Mouse (Mus musculus) liver, embryonic 16.5 days (tissue): ENCODE data around the gene Smagp. TPM values are rescaled to one million over a fixed set of nuclear protein-coding genes. Genes with fewer than 3 reads are reported as not detected.
"Not testable (repeated sequence)": the region's sequence is repeated elsewhere in the genome, so short reads cannot be mapped to it uniquely, and the experiment has no call there.

Experiments
- ATAC-seq: fragments of 200-750 bp; cut with Nextera tagmentation; 2 replicates; pipeline ENCODE4 v1.8.0; 2017; ENCODE audit warnings: low read depth, mild to moderate bottlenecking, moderate number of reproducible peaks, moderate library complexity
- H3K27ac ChIP-seq: fragments of 300-500 bp; sonication (generic); 2 replicates; pipeline ENCODE4 v1.5.1; 2014; ENCODE audit warnings: mild to moderate bottlenecking, low read length
- H3K27me3 ChIP-seq: fragments of 300-500 bp; sonication (generic); 2 replicates; pipeline ENCODE4 v1.6.1; 2014; ENCODE audit warnings: low read depth, low read length, mixed read lengths; ENCODE audit not compliant: control insufficient read depth, insufficient read depth
- H3K36me3 ChIP-seq: fragments of 300-500 bp; sonication (generic); 2 replicates; pipeline ENCODE4 v1.6.1; 2014; ENCODE audit warnings: mild to moderate bottlenecking; ENCODE audit not compliant: control insufficient read depth, insufficient read depth
- H3K4me1 ChIP-seq: fragments of 300-500 bp; sonication (generic); 2 replicates; pipeline ENCODE4 v1.6.1; 2014; ENCODE audit warnings: low read depth, low read length, mixed read lengths; ENCODE audit not compliant: control insufficient read depth
- H3K4me2 ChIP-seq: fragments of 300-500 bp; sonication (generic); 2 replicates; pipeline ENCODE4 v1.6.1; 2014; ENCODE audit warnings: low read depth, low read length, mixed read lengths
- H3K4me3 ChIP-seq: fragments of 300-500 bp; sonication (generic); 2 replicates; pipeline ENCODE4 v1.5.1; 2014; ENCODE audit warnings: low read depth, mild to moderate bottlenecking, low read length
- H3K9ac ChIP-seq: fragments of 300-500 bp; sonication (generic); 2 replicates; pipeline ENCODE4 v1.6.1; 2014; ENCODE audit warnings: low read depth, low read length
- H3K9me3 ChIP-seq: fragments of 300-500 bp; sonication (generic); replicated peaks from 2 replicates; pipeline ENCODE4 v1.6.1; 2016; ENCODE audit warnings: low read length; ENCODE audit not compliant: control insufficient read depth
- WGBS: fragments of 180-500 bp; shearing (Covaris S2); extraction: QIAGEN DNeasy Blood & Tissue Kit; methylation state at CpG from one replicate; pipeline ENCODE4 v1.1.7; 2014; ENCODE audit not compliant: insufficient replicate concordance; 5-methylcytosine and 5-hydroxymethylcytosine counted together
- polyA plus RNA-seq: library from polyadenylated mRNA; unstranded; fragments of >200 nt; fragmentation: Nextera tagmentation; extraction: Ambion mirVana; gene quantifications from 2 replicates; pipeline ENCODE4 v1.2.1, GENCODE M21; 2015

The Smagp gene
- polyA plus RNA-seq, 1 experiment from 2014 or later, result 9.3 TPM

GRCm38 (mm10) chr15:100614218-100614995 is 22.3 kb downstream of the Smagp start:
- Histone ChIP-seq H3K4me3 (peak overlapping the region; percentile 70), H3K27me3 (no peaks in the 10 kb centered on the region; the same call in 1 of the 2 replicates), H3K4me2 (peak overlapping the region; percentile 92), H3K36me3 (peaks cover 26% of the 10 kb centered on the region), H3K9ac (peak overlapping the region; percentile 77), H3K9me3 (no peaks in the 10 kb centered on the region), H3K27ac (peak overlapping the region; percentile 90), H3K4me1 (peaks cover 24% of the 10 kb centered on the region)
- ATAC-seq, result peak; percentile 45
- WGBS, result 12% methylated on average over 43 of the region's 43 CpGs

DNA sequence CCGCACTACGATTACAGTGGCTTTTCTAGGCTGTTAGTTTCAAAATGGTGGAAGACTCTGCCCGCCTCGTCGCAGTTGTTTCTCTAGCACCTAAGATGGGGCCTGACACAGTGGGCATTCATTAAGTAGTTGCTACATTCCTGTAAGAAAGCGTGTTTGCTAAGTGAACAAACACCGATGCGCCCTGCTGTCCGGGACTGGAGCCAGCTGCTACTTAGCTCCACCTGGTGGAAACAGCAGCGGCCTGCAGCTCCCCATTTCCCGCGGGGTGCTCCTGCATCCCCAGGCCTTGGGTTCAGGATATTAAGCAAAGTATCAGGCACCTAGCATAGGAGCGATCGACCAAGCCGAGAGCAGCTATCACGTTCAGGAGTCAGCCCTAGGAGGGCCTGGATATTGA is 23.2 kb downstream of the Smagp start:
- Histone ChIP-seq H3K4me2 (peak overlapping the region; percentile 92), H3K4me1 (peaks cover 24% of the 10 kb centered on the region), H3K9me3 (no peaks in the 10 kb centered on the region), H3K9ac (peak overlapping the region; percentile 26; the same call in 1 of the 2 replicates), H3K27me3 (no peaks in the 10 kb centered on the region; the same call in 1 of the 2 replicates), H3K27ac (no peak overlapping the region), H3K36me3 (peaks cover 17% of the 10 kb centered on the region), H3K4me3 (peak overlapping the region; percentile 30; the same call in 1 of the 2 replicates)
- no peak for ATAC-seq
- WGBS, result 12% methylated on average over 16 of the region's 16 CpGs

DNA sequence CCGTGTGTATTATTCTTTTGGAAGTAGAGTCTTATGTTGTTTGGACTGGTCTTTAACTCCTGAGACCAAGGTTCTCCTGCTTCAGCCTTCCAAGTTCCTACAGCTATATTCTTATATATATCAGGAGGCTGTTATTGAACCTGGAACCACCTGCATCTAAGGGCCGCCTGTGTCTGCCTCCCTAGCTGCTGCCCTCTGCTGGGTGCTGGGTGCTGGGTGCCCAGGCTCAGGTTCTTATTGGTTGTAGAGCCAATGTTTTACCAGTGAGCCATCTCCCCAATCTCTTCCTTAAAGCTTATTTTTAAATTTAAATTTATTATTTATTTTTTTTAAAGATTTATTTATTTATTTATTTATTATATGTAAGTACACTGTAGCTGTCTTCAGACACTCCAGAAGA is 24.3 kb downstream of the Smagp start:
- peaks cover 24% of the 10 kb centered on the region for H3K4me1 ChIP-seq
- no peaks in the 10 kb centered on the region; the same call in 1 of the 2 replicates for H3K27me3 ChIP-seq
- no peak overlapping the region for H3K27ac ChIP-seq
- H3K9me3 ChIP-seq, result no peaks in the 10 kb centered on the region
- ATAC-seq, result no peak
- H3K9ac ChIP-seq, result no peak overlapping the region
- H3K4me2 ChIP-seq, result no peak overlapping the region
- WGBS, result 49% methylated on average over 2 of the region's 2 CpGs
- peaks cover 6% of the 10 kb centered on the region for H3K36me3 ChIP-seq
- H3K4me3 ChIP-seq, result no peak overlapping the region

- no peak overlapping the region for H3K9ac ChIP-seq
- H3K27me3 ChIP-seq, result no peaks in the 10 kb centered on the region; the same call in 1 of the 2 replicates
- peaks cover 22% of the 10 kb centered on the region for H3K4me1 ChIP-seq
- H3K9me3 ChIP-seq, result no peaks in the 10 kb centered on the region
- WGBS, result 55% methylated on average over 7 of the region's 7 CpGs
- no peak overlapping the region for H3K4me2 ChIP-seq
- peaks cover 3% of the 10 kb centered on the region; the same call in 1 of the 2 replicates for H3K36me3 ChIP-seq
- H3K4me3 ChIP-seq, result no peak overlapping the region
- no peak overlapping the region for H3K27ac ChIP-seq
- ATAC-seq, result no peak
Observed at GRCm38 (mm10) chr15:100611951-100612350, 24.8 kb downstream of the Smagp start.

DNA sequence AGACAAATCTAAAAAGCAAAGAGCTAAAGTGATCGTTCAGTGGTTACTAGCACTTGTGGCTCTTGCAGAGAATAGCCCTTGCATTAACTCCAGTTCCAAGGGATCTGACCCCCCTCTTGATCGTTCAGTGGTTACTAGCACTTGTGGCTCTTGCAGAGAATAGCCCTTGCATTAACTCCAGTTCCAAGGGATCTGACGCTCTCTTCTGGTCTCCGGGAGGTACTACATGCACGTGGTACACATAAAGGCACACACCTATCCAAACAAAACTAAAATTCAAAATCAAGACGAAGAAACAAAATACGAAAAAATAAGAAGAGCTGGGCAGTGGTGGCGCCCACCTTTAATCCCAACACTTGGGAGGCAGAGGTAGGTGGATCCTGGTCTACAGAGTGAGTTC is 30.1 kb downstream of the Smagp start:
- H3K27ac ChIP-seq, H3K4me2 ChIP-seq, H3K36me3 ChIP-seq, H3K9me3 ChIP-seq, H3K9ac ChIP-seq, ATAC-seq, H3K4me3 ChIP-seq, H3K4me1 ChIP-seq: not testable (repeated sequence)
- peaks cover 19% of the 10 kb centered on the region for H3K27me3 ChIP-seq
- WGBS, result 70% methylated on average over 8 of the region's 8 CpGs

GRCm38 (mm10) chr15:100601669-100602068 is 35.1 kb downstream of the Smagp start:
- Histone ChIP-seq H3K27me3 (peaks cover 60% of the 10 kb centered on the region), H3K27ac (no peak overlapping the region), H3K36me3 (no peaks in the 10 kb centered on the region), H3K4me3 (no peak overlapping the region), H3K4me1 (peaks cover 5% of the 10 kb centered on the region; the same call in 1 of the 2 replicates), H3K9ac (no peak overlapping the region), H3K4me2 (no peak overlapping the region), H3K9me3 (no peaks in the 10 kb centered on the region)
- no peak for ATAC-seq
- 39% methylated on average over 3 of the region's 3 CpGs for WGBS

DNA sequence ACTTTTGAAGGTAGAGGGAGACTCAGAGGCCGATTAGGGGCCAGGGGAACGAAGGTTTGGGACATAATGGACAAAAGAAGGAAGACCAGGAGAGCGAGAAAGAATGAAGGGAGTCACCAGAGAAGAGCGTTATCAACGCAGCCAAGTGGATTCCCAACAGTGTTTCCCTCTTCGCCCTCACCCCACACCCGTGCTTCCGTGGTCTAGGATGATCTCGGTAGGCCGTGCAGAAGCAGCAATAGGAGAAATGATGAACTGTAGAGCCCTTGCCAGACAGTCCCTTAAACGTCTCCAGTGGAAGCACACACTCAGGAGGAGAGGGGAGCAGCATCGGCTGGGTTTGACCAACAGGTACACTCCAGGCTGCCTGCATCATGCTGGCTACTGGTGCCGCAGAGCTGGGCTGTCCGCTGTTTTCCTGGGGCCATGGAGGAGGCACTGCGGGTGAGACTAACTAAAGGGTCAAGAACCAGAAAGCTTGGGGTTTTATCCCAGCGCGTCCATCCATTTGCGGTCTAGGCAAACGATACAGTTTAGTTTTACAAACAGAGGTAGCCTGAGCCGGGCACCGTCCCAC is 36.0 kb downstream of the Smagp start:
- WGBS, result 16% methylated on average over 21 of the region's 21 CpGs
- ATAC-seq, result no peak
- Histone ChIP-seq H3K4me1 (peaks cover 5% of the 10 kb centered on the region; the same call in 1 of the 2 replicates), H3K4me3 (no peak overlapping the region; the same call in 1 of the 2 replicates), H3K9me3 (no peaks in the 10 kb centered on the region), H3K9ac (no peak overlapping the region), H3K36me3 (no peaks in the 10 kb centered on the region), H3K4me2 (peak overlapping the region; percentile 61; the same call in 1 of the 2 replicates), H3K27ac (no peak overlapping the region), H3K27me3 (peaks cover 60% of the 10 kb centered on the region)

DNA sequence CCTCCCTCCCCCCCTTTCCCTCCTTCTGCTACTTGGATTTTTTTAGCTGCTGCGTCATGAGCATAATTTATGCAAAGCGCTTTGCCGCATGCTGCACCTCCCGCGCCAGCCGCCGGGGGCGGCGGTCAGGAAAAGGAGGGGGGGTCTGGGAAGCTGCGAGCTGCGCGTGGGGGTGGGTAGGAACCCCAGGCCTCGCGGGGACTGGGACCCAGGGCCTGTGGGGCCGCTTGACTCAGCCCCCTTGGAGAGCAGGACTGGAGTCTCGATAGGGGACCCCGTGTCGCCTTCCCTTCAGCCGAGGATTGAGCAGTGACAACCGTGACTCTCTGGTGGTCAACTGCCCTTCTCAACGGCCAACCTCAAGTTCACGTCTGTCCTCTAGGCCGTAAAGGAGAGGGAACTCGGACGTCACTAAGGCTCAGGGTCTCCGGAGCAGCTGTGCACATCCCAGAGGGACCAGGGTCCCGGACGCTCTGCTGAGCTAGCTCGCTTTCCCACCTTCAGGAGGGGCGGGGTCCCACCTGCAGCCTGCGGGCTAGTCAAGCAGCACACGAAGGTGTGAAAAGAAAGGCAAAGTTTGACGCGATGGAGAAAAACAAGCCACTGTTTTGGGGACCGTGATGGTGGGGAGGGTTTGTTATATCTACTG is 36.6 kb downstream of the Smagp start:
- Histone ChIP-seq H3K27ac (no peak overlapping the region), H3K4me1 (peaks cover 5% of the 10 kb centered on the region; the same call in 1 of the 2 replicates), H3K4me3 (peak overlapping the region; percentile 51), H3K36me3 (no peaks in the 10 kb centered on the region), H3K27me3 (peaks cover 55% of the 10 kb centered on the region), H3K4me2 (peak overlapping the region; percentile 61), H3K9me3 (no peaks in the 10 kb centered on the region), H3K9ac (peak overlapping the region; percentile 2; the same call in 1 of the 2 replicates)
- WGBS, result 1% methylated on average over 35 of the region's 35 CpGs
- ATAC-seq, result no peak
